Mouse (Mus musculus): ENCODE measurements at regions not wholly inside any gene's neighbourhood (a gene's known extent, or its start where the extent isn't known, plus 50 kb on each side); places are given as distances from the start of the nearest gene placed in this dataset.
A peak's percentile ranks its signal among the peaks of the same experiment; 100 is the strongest.

DNA sequence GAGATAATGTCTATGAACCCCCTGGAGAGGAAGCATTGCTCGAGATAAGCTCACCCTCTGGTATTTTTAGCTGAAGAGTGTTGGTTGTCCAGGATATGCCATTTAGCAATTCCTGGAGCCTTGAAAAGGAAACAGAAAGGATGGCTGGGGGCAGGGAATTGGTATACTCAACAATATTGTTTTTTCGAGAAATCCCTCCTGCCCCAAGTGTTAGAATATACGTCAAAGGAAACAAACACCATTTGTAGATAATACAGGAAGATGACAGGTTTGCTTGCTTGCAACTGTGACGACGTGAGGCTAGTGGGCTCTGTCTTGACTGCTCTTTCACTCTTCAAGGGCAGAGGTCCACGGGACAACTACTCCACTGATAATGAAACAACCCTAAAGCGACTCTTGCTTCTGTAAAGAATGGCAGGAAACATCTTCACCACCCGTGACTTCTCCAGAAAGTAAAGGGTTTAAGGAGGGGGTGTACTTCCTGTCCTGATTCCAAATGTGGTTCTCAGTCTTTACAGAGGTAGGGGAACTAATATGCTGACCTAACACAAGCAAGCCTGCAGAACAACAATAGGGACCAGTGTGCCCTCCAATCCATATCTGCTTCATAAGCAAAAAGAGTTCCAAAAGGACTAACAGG is 270.3 kb downstream of the Ets1 start:
- no peak for DNase-seq (ENCODE audit: low spot score in 2 of 2)

- DNase-seq (ENCODE audit: low spot score in 2 of 2) = no peak
These were observed 274.6 kb downstream of the Ets1 start for GRCm38 (mm10) chr9:32910641-32911040.

- no peak for DNase-seq (ENCODE audit: low spot score in 2 of 2)
These were observed 279.6 kb downstream of the Ets1 start for GRCm38 (mm10) chr9:32915633-32916032.

- no peak for DNase-seq (ENCODE audit: low spot score in 2 of 2)
These were observed 280.7 kb downstream of the Ets1 start for GRCm38 (mm10) chr9:32916731-32917130.

DNA sequence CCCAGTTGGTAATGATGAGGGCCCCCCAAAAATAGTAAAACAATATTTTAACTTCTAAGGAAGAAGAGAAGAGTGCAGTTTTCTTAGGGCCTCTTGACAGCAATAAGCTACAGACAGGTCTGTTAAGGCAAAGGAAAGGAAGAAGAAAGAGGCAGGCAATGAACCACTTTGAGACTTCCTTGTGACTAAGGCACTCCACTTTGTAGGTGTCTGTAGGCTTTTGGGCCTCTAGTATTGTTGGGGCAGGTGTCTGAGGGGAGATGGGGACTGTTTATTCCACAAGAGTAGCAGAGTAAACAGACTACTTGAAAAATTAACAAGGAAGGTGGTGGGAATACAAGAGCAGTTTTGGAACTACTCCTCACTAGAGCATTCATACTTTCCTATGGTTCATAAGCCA is 287.9 kb downstream of the Ets1 start:
- no peak for DNase-seq (ENCODE audit: low spot score in 2 of 2)

- DNase-seq (ENCODE audit: low spot score in 2 of 2) = no peak
These were observed 288.4 kb downstream of the Ets1 start for GRCm38 (mm10) chr9:32924333-32924886.

DNA sequence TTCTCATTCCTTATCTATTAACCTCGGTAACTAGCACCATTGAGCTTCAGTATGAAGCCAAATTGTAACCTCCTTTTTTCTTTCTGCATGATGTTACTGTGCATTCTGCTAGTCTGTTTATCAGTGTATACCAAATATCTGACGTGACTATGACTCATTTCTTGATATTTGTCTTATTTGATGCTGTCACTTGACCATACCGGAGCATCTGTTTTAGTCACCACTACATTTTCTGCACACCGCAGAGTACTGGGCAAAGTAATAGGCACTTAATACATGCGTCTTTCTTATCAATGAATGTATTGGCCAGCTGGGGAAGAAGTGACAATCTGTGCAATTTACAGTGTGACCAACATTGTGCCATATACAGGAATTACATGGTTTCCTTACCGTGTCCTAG is 289.0 kb downstream of the Ets1 start:
- DNase-seq (ENCODE audit: low spot score in 2 of 2) = no peak

DNA sequence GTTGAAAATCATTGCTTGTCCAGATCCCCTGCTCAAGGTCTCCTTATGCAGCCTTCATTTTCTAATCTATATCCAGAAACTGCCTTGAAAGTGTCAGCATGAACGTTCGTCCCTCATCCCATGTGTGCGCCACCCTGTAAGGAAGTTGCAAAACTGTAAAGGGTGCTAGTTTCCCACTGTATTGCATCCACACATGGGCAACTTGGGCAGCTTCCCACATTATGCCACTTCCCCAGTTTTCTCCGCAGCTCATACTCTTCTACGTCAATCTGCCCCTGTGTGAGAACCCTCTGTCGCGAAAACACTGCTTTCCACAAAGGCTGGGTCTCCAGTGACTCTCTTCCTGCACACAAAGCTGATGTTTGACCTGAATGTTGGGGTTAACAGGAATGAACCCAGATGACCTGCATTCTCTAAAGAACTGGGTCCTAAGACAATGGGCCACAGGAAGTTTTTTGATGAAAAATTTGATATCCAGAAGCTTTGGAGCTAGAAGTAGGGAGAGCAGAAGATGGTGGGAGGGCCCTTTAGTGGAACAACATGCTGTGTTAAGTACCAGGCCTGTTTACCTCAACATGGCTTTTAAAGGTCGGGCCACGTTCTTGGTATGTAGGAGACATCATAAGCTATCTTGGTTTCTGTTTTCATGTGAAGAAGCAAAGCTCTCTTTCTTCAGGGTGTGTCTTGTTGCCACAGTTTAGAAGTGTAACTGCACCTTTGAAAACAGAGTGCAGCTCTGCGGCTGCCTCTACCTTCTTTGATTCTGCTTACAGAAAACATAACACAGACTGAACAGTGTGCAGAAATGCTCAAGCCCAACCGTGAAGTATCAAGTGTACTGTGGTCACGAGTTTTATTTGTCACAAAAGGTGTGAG is 289.9 kb downstream of the Ets1 start:
- DNase-seq (ENCODE audit: low spot score in 2 of 2) = no peak

- no peak for DNase-seq (ENCODE audit: low spot score in 2 of 2)
These were observed 291.6 kb downstream of the Ets1 start for GRCm38 (mm10) chr9:32927656-32928055.

GRCm38 (mm10) chr9:32928289-32929000 is 292.4 kb downstream of the Ets1 start:
- no peak for DNase-seq (ENCODE audit: low spot score in 2 of 2)

GRCm38 (mm10) chr9:32929331-32929730 is 293.3 kb downstream of the Ets1 start:
- DNase-seq (ENCODE audit: low spot score in 2 of 2) = no peak

- DNase-seq (ENCODE audit: low spot score in 2 of 2) = no peak
These were observed 293.8 kb downstream of the Ets1 start for GRCm38 (mm10) chr9:32929826-32930225.

GRCm38 (mm10) chr9:32931266-32932005 is 295.4 kb downstream of the Ets1 start:
- no peak for DNase-seq (ENCODE audit: low spot score in 2 of 2)

DNA sequence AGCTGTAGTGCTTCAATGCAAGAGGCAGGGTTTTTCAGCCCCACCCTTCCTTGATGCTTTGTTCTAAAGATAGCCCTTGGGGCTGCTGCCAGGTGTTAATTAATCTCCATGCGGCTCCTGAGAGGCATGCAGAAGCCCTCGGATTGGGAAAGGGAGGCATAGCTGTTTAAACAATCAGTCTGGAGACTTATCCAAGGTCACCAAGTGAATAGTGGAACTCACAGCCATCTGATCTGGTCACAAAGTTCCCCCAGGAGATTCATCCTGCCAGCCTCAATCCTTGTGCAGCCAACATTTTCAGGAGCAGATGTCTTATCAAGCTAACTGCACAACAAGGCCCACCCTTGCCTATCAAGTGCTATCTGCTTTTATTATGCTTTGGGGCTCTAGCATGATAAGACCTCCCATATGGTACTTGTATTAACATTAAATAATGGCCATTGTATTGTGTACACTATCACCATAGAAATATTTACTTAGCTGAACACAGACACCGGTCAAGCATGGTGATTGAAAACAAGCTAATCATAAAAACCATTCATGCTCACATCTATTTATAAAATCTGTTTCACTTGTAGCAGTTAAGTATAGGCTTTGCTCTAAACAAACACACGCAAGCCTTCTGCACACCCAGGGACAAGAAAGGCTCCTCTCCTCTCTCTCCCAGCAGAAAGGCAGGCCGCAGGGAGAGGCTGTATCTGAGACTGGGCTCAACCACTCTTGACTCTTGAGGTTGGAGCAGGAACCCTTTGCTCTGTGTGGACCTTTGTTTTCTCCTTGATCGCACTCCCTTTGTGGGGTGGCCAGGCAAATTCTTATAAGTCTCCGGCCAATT is 297.4 kb downstream of the Ets1 start:
- DNase-seq (ENCODE audit: low spot score in 2 of 2) = no peak

- no peak for DNase-seq (ENCODE audit: low spot score in 2 of 2)
These were observed 298.4 kb downstream of the Ets1 start for GRCm38 (mm10) chr9:32934436-32934835.

DNA sequence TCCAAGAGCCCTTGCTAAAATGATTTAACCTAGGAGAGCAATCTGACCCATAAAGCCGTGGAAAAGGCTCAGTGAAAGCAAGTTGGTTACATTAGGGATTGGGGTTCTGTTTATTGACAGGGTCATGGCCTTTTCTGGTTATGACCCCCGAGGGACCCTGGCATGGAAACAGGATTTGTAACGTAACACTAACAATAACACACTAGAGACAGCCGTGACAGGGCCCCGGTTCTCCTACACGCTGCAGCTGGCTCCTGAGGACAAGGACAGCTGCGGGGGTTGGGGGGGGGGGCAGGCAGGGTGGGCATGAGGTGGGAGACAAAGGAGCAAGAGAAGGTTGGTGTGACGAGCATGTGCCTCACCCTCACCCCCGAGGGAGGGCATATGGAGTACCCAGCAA is 300.4 kb downstream of the Ets1 start:
- no peak for DNase-seq (ENCODE audit: low spot score in 2 of 2)

GRCm38 (mm10) chr9:32937391-32937790 is 301.4 kb downstream of the Ets1 start:
- DNase-seq (ENCODE audit: low spot score in 2 of 2) = no peak

GRCm38 (mm10) chr9:32938857-32939256 is 302.8 kb downstream of the Ets1 start:
- DNase-seq (ENCODE audit: low spot score in 2 of 2) = no peak

GRCm38 (mm10) chr9:32939626-32940025 is 303.6 kb downstream of the Ets1 start:
- no peak for DNase-seq (ENCODE audit: low spot score in 2 of 2)

DNA sequence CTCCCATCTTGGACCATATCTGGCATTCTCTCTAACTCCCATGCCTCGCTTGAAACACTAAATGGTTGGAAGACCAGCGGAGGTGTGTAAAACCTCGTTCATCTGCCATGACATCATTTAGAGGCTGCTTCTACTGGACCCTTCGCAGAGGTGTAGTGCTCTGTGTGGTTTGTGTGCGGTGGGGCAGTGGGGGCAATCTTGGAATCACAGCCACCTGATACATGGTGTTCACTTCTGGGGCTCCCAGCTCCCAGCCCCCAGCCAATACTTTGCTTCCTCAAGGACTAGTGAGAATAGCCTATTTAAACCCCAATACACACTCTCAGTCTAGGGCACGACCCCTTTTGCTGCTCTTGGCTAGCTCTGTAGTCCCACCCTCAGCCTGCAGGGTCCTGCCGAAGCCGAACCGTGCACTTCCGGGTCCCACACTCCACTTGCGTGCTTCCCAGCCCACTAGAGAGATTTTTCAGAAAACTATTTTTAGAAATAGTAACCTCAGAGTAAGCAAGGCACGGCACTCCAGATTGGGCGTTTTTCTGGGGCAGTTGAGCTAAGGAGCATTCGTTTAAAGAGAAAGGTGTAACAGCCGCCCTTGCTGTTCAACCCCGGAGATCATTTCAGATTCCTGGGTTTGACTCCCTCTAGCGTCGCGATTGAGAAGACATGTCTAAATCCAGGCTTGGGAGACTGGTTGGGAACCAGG is 304.2 kb downstream of the Ets1 start:
- peak; percentile 62 to 67 for DNase-seq (ENCODE audit: low spot score in 2 of 2)

All from urinary bladder, adult 18-20 months (tissue).